Mouse (Mus musculus) ES-Bruce4 (cell line): ENCODE measurements around the gene Selenow. TPM values are rescaled to one million over a fixed set of nuclear protein-coding genes. Genes with fewer than 3 reads are reported as not detected.

ENCODE experiments used
- H3K27ac ChIP-seq: 2 replicates; pipeline ENCODE4 v1.5.1; 2012; ENCODE audit warnings: low read length, inconsistent platforms; ENCODE audit not compliant: insufficient read depth
- H3K27me3 ChIP-seq: 2 replicates; pipeline ENCODE4 v1.6.1; 2012; ENCODE audit warnings: mild to moderate bottlenecking, low read length, inconsistent platforms; ENCODE audit not compliant: control insufficient read depth, poor library complexity, insufficient read depth, severe bottlenecking
- H3K36me3 ChIP-seq: 2 replicates; pipeline ENCODE4 v1.6.1; 2012; ENCODE audit warnings: inconsistent platforms, mild to moderate bottlenecking, low read length, moderate library complexity; ENCODE audit not compliant: control insufficient read depth, poor library complexity, insufficient read depth, severe bottlenecking
- H3K4me1 ChIP-seq: one replicate; pipeline ENCODE4 v1.8.1; 2011; ENCODE audit warnings: low read length; ENCODE audit not compliant: control insufficient read depth, insufficient read depth
- H3K4me3 ChIP-seq: 2 replicates; pipeline ENCODE4 v1.5.1; 2011; ENCODE audit warnings: low read depth, mild to moderate bottlenecking, low read length
- H3K9ac ChIP-seq: 2 replicates; pipeline ENCODE4 v1.6.1; 2012; ENCODE audit warnings: low read depth, mild to moderate bottlenecking, inconsistent platforms; ENCODE audit not compliant: poor library complexity, severe bottlenecking
- H3K9me3 ChIP-seq: replicated peaks from 2 replicates; pipeline ENCODE4 v1.6.1; 2012; ENCODE audit warnings: mild to moderate bottlenecking, low read length, inconsistent platforms; ENCODE audit not compliant: control insufficient read depth, poor library complexity, insufficient read depth, severe bottlenecking
- CTCF ChIP-seq: IDR thresholded peaks from one replicate; pipeline ENCODE4 v1.8.1; 2011; ENCODE audit warnings: low read depth, low read length
- EP300 ChIP-seq: IDR thresholded peaks from 2 replicates; pipeline ENCODE4 v1.6.1; 2011; ENCODE audit warnings: low read depth, low read length; ENCODE audit not compliant: insufficient read depth
- POLR2A ChIP-seq: IDR thresholded peaks from one replicate; pipeline ENCODE4 v1.8.1; 2011; ENCODE audit warnings: low read length; ENCODE audit not compliant: insufficient read depth
- polyA plus RNA-seq: library from polyadenylated mRNA; stranded (reverse); fragments of >200 nt; gene quantifications from 2 replicates; pipeline ENCODE4 v1.2.4, GENCODE M21; 2011; ENCODE audit warnings: low read depth; ENCODE audit not compliant: missing spikeins, insufficient read depth, insufficient read length

The Selenow gene
- polyA plus RNA-seq, result 93.1 and 101 TPM in 2 replicates

- Histone ChIP-seq H3K27ac (no peak within 1 kb of the TSS), H3K27me3 (no peaks in the 10 kb centered on the region), H3K9ac (peak within 1 kb of the TSS; percentile 62), H3K36me3 (peaks cover 14% of the 10 kb centered on the region), H3K4me1 (peaks cover 3% of the 10 kb centered on the region), H3K9me3 (no peaks in the 10 kb centered on the region), H3K4me3 (peak within 1 kb of the TSS; percentile 96)
- TF ChIP-seq POLR2A (peak; percentile 86), EP300 (0 out of 2 replicates have a peak, but pooled peaks have one; percentile 42), CTCF (no peak)
Observed at GRCm38 (mm10) chr7:15922220-15922773, at the start of gene Selenow. Selenow (minus strand) TSS chr7:15922402.

GRCm38 (mm10) chr7:15969674-15970073, 47.5 kb upstream of the Selenow start:
- Histone ChIP-seq H3K36me3 (no peaks in the 10 kb centered on the region), H3K27me3 (no peaks in the 10 kb centered on the region), H3K9ac (no peak overlapping the region), H3K4me3 (no peak overlapping the region), H3K9me3 (no peaks in the 10 kb centered on the region), H3K27ac (no peak overlapping the region), H3K4me1 (no peaks in the 10 kb centered on the region)
- TF ChIP-seq CTCF (no peak), EP300 (no peak), POLR2A (no peak)

DNA sequence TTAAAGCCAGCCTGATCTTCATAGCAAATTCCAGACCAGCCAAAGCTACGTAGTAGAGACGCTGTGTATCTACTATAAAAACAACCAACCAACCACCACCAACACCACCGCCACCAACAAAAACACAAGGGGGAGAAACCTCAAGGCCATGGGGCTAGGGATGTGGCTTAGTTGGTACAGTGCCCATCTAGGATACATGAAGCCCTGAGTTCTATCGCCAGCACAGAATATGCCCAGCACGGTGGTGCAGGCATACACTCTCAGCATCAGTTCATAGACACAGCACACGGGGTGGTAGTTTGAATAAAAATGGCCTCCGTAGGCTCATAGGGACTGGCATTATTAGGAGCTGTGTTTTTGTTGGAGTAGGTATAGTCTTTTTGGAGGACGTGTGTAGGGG, 46.1 kb upstream of the Selenow start:
- peaks cover under 1% of the 10 kb centered on the region for H3K4me1 ChIP-seq
- H3K4me3 ChIP-seq, result no peak overlapping the region
- no peaks in the 10 kb centered on the region for H3K36me3 ChIP-seq
- TF ChIP-seq EP300 (no peak), POLR2A (no peak), CTCF (no peak)
- H3K27me3 ChIP-seq, result no peaks in the 10 kb centered on the region
- H3K27ac ChIP-seq, result no peak overlapping the region
- H3K9ac ChIP-seq, result no peak overlapping the region
- no peaks in the 10 kb centered on the region for H3K9me3 ChIP-seq

GRCm38 (mm10) chr7:15967312-15967711, 45.1 kb upstream of the Selenow start, which contains the start of gene Ehd2:
Ehd2 (minus strand) TSS chr7:15967567.
- H3K27ac ChIP-seq, result no peak within 1 kb of the TSS
- H3K27me3 ChIP-seq, result no peaks in the 10 kb centered on the region
- TF ChIP-seq EP300 (no peak), CTCF (peak; percentile 79)
- peaks cover 2% of the 10 kb centered on the region for H3K4me1 ChIP-seq
- H3K9ac ChIP-seq, result peak within 1 kb of the TSS; percentile 47
- peak within 1 kb of the TSS; percentile 78 for H3K4me3 ChIP-seq
- H3K36me3 ChIP-seq, result no peaks in the 10 kb centered on the region
- H3K9me3 ChIP-seq, result no peaks in the 10 kb centered on the region

GRCm38 (mm10) chr7:15966489-15966888, 44.3 kb upstream of the Selenow start:
- TF ChIP-seq CTCF (no peak), POLR2A (no peak), EP300 (no peak)
- Histone ChIP-seq H3K9ac (no peak overlapping the region), H3K4me1 (peaks cover 2% of the 10 kb centered on the region), H3K27me3 (no peaks in the 10 kb centered on the region), H3K36me3 (no peaks in the 10 kb centered on the region), H3K27ac (no peak overlapping the region), H3K4me3 (no peak overlapping the region), H3K9me3 (no peaks in the 10 kb centered on the region)

- Histone ChIP-seq H3K27ac (no peak overlapping the region), H3K9ac (no peak overlapping the region)
- TF ChIP-seq CTCF, result no peak
- TF ChIP-seq POLR2A, result no peak
- no peak for TF ChIP-seq EP300
Observed at GRCm38 (mm10) chr7:15963798-15964652, 41.8 kb upstream of the Selenow start.

More at GRCm38 (mm10) chr7:15963798-15964652, 41.8 kb upstream of the Selenow start:
- no peaks in the 10 kb centered on the region for H3K9me3 ChIP-seq
- H3K27me3 ChIP-seq, result no peaks in the 10 kb centered on the region
- H3K36me3 ChIP-seq, result no peaks in the 10 kb centered on the region
- H3K4me1 ChIP-seq, result peaks cover 2% of the 10 kb centered on the region
- H3K4me3 ChIP-seq, result no peak overlapping the region
